Mouse (Mus musculus) spleen, postnatal 36 days (tissue): Measurements from ENCODE around the gene Galnt10.
A peak's percentile ranks its signal among the peaks of the same experiment; 100 is the strongest.

Source experiments
- DNase-seq, 2 experiments: peaks; one replicate each; pipeline ENCODE4 v3.0.0; 2022; ENCODE audit warnings: low spot score in 2 of 2, mixed read lengths in 1 of 2

Galnt10 gene

DNA sequence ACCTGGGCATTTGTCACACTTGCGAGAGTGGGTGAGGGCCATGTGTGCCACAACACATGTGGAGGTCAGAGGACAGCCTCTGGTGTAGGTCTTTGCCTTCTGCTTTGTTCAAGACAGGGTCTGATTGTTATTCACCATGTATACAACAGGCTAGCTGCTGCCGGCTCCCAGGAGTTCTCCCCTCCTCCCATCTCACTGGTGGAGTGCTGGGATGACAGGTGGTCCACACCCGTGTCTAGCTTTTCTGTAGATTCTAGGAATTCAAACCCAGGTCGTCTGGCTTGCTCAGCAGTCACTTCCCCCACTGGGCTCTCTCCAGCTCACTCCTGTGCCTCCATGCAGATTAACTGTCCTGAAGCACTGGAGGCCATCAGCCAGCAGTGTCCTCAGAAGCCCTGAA lies 80.7 kb downstream of the Galnt10 start:
- DNase-seq: no peak

DNA sequence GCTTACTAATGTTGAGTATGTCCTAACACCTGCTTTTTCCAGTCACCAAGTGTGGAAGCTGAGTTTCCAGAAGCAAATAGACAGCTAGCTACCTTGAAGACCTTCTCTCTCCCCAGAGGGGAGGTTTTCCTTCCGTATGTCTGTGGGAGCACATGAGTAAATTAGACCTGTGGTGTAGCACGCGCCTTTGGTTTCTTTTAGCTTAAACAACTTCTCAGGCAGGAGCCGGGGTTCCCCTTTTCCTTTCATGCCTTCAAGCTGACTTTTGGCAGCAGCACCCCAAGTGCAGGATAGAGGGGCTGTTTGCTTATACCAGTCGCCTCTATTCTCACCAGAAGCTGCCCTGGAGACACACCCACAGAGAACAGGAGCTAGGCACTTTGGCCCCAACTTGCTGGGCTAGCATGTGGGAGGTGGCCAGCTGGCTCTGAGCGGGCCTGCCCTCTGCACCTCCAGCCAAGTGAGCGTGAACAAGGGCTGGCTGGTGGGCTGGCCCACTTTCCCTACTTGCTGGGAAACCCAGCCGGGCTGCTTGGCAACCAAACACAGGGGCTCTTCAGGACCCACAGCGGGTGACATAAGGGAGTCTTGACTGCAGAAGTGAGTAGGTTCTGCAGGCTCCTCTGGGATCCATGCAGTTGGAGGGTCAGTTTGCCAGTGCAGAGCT lies 82.2 kb downstream of the Galnt10 start:
- no peak for DNase-seq

DNA sequence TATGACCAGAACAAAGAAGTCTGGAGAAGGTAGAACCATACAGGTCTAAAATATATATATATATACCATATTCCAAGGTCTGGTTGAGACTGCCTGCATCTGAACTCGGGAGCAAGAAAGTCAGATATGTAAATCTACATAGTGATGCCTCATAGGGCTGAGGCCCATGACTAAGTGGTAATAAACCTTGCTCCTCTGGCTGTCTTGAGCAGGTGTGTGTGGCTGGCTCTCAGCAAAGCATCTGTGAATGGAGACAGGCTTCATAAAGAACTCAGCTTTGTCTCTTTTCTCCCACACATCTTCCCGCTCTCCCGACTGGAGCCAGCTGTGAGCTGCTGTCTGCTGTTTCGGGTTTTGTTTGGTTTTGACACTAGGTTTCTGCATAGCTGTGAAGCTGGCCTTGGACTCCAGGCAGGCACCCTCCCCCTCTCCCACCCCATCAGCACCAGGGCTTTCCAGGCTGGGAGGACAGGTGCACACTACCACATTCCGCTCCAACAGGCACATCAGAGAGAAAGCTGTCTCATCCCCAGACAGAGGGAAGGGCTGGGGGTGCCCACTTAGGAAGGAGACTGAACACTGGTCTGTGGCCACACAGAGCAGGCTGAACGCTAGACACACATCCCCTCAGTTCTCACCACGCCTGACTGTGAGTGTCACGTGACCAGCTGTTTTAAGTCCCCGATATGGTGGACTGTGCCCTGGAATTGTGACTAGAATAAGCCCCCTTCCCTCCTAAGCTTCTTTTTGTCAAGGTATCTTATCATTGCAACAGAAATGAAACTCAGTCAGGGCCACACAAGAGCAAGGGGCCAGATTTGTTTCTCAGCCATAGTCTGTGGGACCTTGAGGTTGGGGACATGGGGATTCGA lies 87.4 kb downstream of the Galnt10 start:
- no peak for DNase-seq

DNA sequence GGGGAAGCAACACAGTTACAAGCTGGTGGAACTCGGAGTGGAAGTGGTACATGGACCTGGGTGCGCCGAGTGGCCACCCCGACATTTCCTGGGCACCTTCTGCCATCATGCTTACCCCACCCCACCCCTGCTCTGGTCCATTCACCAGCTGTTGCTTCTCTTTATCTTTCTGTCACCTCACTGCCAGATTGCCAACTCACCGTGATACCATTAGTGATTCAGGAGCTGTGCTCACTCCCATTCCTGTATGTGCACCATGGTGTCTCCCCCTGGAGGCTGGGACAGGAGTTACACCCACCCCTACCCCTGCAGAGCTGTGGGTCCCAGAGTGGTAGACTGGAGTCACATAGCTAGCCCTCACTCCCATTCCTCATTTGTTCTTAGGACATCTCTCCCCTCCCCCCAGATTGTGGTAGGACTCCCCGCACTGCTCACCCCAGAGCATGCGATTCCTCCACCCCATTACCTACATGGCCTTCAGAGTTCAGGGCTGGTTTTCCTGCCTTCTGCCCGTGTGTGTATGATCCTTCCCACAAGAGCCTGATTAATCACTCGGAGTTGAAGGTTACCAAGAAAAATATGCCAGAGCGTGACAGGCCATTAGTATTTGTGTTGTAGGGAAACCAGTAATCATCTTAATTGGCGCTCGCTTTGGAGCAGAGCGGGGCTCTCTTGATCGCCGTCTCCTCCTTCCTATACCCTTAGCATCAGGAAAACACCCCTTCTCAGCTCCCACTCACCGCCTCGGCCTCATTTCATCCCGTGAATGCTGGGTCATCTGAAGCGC lies 102.2 kb downstream of the Galnt10 start:
- DNase-seq: peak; percentile 29 to 32

DNA sequence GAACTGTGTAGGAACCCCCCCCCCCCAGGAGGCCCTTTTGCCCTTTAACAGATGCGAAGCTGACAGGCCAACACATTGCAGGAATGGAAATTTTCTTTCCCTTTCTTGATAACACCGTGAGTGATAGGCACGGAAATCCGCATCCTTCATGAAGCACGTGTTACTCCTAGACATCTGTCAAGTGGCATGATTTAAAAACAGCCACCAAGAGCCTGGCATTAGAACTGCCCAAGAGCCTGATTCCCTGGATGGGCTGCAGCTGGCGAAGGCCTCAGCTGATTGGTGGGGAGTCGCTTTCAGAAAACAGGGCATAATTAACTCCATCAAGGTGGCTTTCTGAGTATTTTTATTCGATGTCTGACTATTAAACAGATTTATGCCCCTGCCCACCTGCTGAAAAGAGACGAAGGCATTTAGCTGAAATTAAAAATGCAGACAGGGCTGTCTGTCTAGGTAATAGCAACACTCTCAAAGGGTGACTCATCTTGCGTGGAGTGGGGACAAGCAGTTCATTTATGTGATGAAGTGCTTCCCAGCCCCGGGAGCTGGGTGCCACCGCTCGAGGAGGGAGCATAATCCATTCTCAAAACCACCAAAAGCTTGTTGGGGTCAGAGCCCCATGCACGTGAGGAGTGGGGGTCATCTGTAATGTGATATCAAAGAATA lies 108.4 kb downstream of the Galnt10 start:
- no peak for DNase-seq

DNA sequence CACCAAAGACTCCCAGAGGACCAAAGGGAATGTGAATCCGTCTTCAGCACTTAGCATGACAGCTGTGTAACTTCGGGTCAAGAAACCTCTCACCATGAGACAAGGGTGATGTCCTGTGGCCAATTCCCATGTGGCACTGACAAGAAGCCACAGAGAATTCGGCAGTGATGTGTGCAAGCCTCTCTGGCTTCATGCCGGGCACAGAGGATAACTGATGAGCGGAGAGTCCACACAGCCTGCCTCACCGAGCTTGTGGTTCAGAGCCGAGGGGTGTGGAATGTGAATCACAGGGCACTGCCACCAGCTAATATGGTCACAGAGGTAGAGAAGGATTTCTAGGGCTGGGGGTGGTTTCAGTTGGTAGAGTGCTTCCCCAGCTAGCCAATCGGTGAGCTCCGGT lies 113.4 kb downstream of the Galnt10 start:
- DNase-seq: no peak

DNA sequence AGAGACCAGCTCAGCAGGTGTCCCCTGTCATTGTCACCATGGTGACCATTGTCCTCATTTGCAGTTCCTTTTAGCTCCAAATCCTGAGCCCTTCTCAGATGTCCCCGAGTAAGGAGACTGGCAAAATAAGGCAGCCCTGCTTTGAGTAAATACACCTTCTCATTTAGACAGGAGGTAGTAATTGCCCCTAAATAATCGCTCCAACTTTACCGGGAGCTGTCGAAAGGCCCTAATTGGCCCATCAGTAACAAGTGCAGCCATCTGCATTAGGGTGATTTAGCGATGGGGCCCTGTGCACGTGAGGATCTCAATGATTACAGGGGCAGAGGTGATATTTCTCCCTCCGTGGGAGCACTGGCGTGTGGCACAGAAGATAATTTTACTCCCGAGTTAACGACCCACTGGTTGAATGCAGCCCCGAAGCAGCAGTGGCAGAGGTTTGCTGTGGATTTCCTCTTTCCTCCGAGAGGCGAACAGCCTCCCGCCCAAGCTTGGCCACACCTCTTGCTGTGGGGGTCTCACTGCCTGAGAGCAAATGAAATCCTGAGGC lies 115.3 kb downstream of the Galnt10 start:
- DNase-seq: no peak

DNA sequence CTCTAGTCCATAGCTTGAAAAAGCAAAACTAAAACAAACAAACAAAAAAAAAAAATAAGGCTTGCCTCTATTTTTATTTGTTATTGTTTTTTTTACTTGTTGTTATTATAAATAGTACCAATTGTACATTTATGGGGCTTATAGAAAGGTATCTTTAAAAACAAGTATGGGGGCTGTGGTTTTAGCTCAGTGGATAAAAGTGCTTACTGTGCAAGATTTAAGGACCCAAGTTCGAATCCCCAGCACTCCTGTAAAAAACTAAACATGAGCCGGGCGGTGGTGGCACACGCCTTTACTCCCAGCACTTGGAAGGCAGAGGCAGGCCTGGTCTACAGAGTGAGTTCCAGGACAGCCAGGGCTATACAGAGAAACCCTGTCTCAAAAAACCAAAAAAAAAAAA lies 116.1 kb downstream of the Galnt10 start:
- DNase-seq: no peak

DNA sequence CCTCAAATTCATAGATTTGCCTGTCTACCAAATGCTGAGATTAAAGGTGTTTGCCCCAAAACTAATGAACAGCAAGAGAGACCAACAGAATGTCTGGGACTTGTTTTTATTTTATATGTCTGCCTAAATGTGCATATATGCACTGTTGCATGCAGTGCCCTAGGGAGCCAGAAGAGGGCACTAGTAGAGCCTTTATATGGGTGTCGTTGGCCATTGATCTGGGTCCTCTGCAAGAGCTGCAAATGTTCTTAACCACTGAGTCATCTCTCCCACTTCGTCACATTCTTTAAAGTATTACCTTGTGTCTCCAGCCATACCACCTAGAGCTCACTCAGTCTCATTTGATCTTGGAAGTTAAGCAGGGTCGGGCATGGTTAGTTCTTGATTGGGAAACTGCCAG lies 118.9 kb downstream of the Galnt10 start:
- no peak for DNase-seq

DNA sequence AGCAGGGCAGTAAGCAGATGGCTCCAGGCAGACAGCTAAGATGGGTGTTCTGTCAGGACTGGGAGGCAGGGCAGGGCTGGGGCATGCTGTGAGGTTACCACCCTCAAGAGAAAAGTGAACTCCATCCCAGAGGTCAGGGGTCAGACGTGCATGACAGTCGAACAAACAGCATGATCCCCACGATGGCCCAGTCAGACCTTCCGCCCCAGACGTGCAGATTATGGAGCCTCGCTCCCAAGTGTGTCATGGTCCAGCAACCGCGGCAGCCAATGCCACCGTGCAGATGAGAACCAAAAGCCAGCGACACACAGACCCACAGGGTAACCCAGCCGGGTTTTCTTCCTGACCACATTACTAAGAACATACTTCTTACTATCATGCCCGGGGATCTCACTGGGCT lies 121.4 kb downstream of the Galnt10 start:
- no peak for DNase-seq

DNA sequence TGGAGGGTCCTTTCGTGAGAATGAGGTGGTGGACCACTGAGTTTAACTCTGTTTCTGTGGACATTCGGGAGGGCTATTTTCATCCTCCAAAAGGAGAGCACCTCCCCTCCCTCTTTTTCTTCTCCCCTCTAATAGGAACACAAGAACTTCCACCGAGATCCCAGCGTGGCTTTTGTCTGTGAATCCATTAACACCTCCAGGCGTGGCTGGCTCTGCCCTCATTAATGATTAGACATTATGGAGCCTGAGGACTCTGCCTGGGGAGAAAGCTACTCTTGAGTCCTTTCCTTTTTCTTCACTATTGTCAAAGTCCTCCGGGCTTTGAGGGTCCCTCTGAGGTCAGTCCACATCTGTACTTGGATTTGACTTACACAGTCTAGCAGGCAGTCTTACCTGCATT lies 121.9 kb downstream of the Galnt10 start:
- DNase-seq: no peak

DNA sequence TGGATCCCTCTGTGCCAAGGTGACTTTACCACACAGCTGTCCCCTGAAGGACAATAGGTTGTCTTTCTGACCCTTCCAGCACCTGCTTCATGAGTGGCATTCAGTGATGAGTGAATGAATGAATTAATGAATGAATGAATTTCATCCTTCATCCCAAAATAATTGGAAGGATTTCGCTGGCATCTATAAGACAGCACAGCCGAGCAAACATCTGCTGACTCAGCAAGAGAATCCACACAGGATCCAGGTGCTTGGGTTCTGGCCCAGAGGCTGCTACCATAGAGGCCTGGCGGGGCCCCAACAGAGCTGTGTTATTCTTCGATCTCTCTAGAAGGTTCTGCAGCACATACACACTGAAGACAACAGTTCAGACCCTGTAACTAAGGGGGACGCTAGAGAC lies 125.5 kb downstream of the Galnt10 start:
- DNase-seq: no peak

DNA sequence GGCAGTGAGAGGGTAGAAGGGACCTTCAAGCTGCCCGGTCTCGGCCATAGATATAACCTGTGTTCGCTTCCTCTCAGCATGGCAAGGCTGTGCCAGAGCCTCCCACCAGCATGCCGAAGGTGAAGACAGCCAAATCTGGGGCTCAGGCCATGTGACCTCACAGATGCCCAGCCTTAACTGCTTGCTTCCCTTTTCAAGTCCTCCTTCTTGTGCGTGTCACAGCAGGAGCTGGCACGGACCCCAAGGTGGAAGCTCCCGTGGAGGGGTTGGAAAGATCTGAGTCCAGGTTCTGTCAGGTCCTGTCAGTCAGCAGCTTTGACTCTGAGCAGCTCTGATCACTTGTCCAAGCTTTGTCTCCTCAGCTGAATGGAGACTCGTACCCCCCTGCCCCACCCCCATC lies 126.4 kb downstream of the Galnt10 start:
- no peak for DNase-seq

DNA sequence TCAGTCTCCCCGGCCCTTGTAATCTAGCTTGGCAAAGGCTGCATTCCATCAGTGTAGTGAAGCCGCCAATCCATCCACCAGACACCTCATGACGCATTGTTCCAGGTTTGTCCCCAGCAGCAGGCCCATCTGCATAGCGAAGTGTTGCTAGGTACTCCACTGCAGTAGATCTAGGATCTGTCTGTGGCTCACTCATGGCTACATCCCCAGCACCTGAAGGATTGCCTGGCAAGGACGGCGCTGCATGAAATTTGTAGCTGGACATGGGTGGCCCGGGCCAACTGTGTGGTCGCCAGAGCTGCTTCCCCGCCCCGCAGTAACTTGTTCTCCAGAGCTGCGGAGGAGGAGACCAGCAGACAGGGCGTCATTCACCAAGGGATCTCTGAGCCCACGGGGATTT lies 128.2 kb downstream of the Galnt10 start:
- DNase-seq: no peak

DNA sequence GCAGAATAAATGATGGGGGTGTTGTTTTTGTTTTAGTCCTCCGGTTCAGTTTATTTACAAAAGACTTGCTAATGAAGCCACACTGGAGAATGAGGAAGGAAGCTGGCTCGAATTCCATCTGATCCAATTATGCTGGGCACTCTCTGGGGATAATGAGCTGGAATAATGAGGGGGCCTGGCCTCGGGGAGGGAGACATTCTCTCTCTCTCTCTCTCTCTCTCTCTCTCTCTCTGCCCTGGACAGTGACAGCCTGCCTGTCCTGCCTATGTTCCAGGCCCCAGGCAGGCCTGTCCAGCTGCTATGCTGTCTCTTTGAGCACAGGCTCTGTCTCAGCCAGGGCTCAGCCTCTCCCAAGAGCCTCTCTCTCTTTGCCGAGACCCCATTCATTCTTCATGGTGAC lies 128.7 kb downstream of the Galnt10 start:
- DNase-seq: no peak

DNA sequence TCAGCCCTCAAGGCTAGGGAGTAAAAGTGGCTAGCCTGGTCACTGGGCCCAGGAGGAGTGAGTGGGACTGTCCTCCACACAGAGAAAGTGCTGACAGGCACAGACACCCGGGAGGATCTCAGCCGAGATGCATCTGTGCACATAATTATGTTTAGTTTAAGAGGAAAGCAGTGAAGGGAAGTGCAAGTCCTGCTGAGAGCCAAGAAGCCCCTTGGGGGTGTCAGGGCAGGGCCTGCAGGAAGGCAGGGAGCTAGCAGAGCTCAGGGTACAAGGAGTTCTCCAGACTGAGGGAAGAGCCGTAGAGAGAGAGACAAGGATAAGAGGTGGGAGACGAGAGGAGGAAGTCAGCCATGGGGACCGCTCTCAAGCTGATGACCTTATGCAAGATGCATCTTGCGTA lies 130.6 kb downstream of the Galnt10 start:
- DNase-seq: no peak

DNA sequence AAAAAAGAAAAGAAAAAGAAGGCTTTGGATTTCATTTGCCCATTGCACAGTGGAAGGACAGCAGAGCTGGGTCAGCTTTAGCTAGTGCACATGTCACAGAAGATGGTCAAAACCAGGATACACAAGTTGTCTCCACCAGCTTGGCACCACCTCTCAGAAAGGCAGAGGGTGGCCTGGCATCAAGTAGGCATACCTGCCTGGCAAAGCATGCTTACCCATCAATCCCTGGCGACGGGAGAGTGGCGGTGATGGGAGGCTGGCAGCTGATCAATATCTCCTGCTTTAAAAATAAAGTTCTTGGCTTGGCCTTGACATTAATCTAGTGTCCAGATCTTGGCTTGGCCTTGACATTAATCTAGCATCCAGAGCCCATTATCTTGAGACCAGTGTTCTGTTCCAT lies 131.3 kb downstream of the Galnt10 start:
- DNase-seq: no peak

DNA sequence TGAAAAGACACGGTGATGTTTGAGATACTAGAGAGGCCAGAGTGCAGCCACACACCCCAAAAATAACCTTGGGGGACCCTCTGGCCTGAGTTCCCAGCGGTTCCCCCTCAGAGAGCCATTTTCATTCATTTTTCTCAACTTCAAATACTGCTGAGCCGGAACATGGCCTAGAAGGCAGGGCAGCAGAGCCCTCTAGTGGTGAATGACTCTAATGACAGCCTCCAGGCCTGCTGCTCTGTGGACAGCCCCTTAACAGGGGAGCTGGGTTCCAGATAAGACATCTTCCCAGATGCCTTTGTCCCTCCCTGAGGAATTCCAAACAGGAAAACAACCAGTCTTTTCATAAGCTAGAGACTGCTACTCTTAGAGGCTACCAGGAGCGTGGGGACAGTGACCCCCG lies 133.1 kb downstream of the Galnt10 start:
- peak; percentile 12 to 18 for DNase-seq

DNA sequence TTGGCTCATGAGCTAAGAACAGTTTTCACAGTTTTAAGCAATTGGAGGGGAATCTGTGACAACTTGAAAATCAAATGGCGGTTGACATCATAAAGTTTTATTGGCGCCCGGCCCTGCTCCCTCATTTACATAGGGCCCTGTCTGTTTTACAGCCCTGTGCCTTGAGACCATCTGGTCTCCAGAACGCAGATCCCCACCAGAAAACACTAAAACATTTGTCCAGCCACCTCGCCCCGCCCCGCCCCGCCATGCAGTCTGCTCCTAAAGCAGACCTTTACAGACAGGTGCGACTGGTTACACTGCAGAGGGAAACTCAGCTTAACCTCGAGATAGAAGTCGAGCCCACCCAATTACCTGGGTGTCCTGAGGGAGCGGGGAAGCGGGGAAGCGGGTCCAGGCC lies 134.6 kb downstream of the Galnt10 start:
- DNase-seq: no peak

DNA sequence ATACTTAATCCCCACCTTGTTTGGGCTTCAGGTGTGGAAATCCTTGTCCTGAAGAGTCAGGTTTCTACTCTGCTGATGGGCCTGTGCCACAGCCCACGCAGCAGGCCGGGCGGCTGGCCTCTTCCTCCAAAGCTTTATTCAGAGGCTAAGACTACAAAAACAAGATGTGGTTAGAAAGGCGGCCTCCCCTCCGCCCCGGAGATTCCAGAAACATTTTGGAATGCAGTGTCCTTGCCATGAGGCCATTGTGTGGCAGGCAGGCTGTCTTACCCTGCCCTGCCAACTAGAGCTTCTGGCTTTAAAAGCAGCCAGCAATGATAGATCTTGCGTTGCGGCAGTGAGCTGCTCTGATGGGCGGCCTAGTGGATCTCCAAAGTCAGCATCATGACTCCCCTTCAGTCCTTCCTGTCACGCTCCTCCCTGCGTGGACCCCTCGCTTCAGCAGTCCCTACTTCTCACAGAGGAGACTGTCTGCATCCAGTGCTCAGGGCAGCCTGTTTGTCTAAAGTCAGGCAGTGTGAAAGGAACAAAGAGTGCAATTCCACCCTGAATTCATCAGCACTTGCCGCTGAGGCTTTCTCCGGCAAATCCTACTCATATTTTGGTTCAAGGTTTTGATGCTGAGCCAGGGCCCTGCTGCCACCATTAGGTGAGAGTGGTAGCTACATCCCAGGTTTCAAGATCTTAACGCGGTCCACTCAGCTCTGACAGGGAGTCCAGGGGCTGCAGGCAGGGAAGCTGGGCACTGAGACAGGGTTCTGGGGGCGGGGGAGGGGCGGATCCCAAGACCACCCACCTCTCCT lies 141.6 kb downstream of the Galnt10 start:
- DNase-seq: no peak

DNA sequence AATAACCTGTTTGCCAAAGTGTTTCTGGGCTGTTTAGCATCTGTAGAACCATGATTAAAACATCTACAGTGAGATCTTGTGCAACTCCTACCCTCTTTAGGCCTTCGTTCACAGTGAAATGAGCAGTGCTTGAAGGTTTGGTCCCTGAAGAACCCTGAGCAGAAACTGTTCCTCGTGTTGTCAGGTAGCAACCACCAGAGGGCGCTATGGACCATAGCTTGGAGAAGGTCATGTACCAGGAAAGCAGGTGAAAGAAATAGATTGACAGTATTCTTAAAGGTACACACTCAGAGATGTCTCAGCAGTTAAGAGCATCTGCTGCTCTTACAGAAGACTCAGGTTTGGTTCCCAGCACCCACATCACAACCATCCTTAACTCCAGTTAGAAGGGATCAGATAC lies 142.7 kb downstream of the Galnt10 start:
- DNase-seq: peak; percentile 27 to 51
